Mouse (Mus musculus): ENCODE data around the gene Lpp.

DNA sequence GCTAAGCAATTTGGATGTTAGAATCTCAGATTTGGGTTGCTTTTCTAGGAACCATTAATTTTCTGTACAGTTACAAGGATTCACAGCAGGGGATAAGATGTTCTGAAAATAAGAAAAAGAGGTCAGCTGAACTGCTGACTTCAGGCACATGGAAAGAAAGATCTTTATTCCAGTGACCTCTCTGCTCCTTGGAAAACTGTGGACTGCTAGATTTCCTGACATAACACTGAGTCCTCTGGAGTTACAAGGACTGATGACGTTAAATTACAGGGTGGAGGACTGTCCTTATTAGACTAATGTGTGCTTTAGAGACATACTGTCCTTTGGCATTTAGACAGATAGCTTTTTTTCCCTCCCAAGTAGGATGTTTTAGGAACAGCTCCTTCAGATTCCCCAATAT is 77.3 kb downstream of the Lpp start:
- TF ChIP-seq TAL1 (IDR thresholded peaks at IDR 0.05; ENCODE audit: low read length) (no peak), POLR2A (IDR thresholded peaks at IDR 0.05; ENCODE audit: control insufficient read depth in 1 of 2, insufficient read depth in 1 of 2, low read depth in 1 of 2, low read length in 2 of 2, poor library complexity in 1 of 2) (no peak), CTCF (IDR thresholded peaks at IDR 0.05 in 2 of 3, conservative IDR thresholded peaks at IDR 0.05 in 1 of 3; ENCODE audit: control insufficient read depth in 1 of 3, insufficient read depth in 1 of 3, low read depth in 2 of 3, low read length in 3 of 3, poor library complexity in 1 of 3, severe bottlenecking in 1 of 3) (no peak), USF1 (IDR thresholded peaks at IDR 0.05; ENCODE audit: low read depth, low read length) (no peak), EP300 (IDR thresholded peaks at IDR 0.05; ENCODE audit: low read depth in 1 of 2, low read length in 2 of 2) (no peak), E2F4 (IDR thresholded peaks at IDR 0.05; ENCODE audit: borderline replicate concordance, low read depth, low read length) (no peak), ETS1 (IDR thresholded peaks at IDR 0.05; ENCODE audit: low read depth, low read length) (no peak), USF2 (IDR thresholded peaks at IDR 0.05; ENCODE audit: borderline replicate concordance in 1 of 2, insufficient read depth in 1 of 2, low read depth in 1 of 2, low read length in 2 of 2) (no peak)
